Mouse (Mus musculus) myocyte (in vitro differentiated cells): ENCODE measurements around the gene Mxd4. TPM values are rescaled to one million over a fixed set of nuclear protein-coding genes. Genes with fewer than 3 reads are reported as not detected.

Experiments
- H3K27me3 ChIP-seq: one replicate; pipeline ENCODE4 v1.6.1; 2011; ENCODE audit not compliant: control insufficient read depth, insufficient read depth, insufficient read length
- H3K36me3 ChIP-seq: one replicate; pipeline ENCODE4 v1.6.1; 2011; ENCODE audit not compliant: control insufficient read depth, insufficient read depth
- H3K4me2 ChIP-seq: one replicate; pipeline ENCODE4 v1.6.1; 2011; ENCODE audit warnings: low read depth, control low read depth
- H3K4me3 ChIP-seq: one replicate; pipeline ENCODE4 v1.5.1; 2011; ENCODE audit warnings: mild to moderate bottlenecking, control low read depth, moderate library complexity
- H3K79me2 ChIP-seq: one replicate; pipeline ENCODE4 v1.6.1; 2011; ENCODE audit not compliant: control insufficient read depth, insufficient read depth
- H3ac ChIP-seq: one replicate; pipeline ENCODE4 v1.6.1; 2011; ENCODE audit not compliant: control insufficient read depth, insufficient read length
- CEBPB ChIP-seq: IDR thresholded peaks from 2 replicates; pipeline ENCODE4 v1.6.1; 2011; ENCODE audit warnings: mild to moderate bottlenecking, moderate library complexity; ENCODE audit not compliant: poor library complexity, insufficient read depth, severe bottlenecking
- E2F4 ChIP-seq: IDR thresholded peaks from one replicate; pipeline ENCODE4 v1.6.1; 2011; ENCODE audit warnings: mild to moderate bottlenecking, control low read depth, moderate library complexity; ENCODE audit not compliant: insufficient read depth
- MAX ChIP-seq: IDR thresholded peaks from one replicate; pipeline ENCODE4 v1.6.1; 2011; ENCODE audit warnings: low read depth, mild to moderate bottlenecking, control low read depth
- MYOD1 ChIP-seq, 3 experiments: IDR thresholded peaks; one replicate each; pipeline ENCODE4 v1.6.1; 2011; ENCODE audit warnings: control low read depth in 2 of 3, low read depth in 2 of 3, mild to moderate bottlenecking in 2 of 3, moderate library complexity in 1 of 3; ENCODE audit not compliant: insufficient read length in 2 of 3, control insufficient read depth in 1 of 3
- MYOG ChIP-seq, 3 experiments: IDR thresholded peaks; one replicate each; pipeline ENCODE4 v1.6.1; 2011; ENCODE audit warnings: control low read depth in 2 of 3, low read depth in 2 of 3, mild to moderate bottlenecking in 2 of 3; ENCODE audit not compliant: insufficient read length in 2 of 3, control insufficient read depth in 1 of 3, insufficient read depth in 1 of 3
- POLR2A ChIP-seq: IDR thresholded peaks from one replicate; pipeline ENCODE4 v1.6.1; 2011; ENCODE audit warnings: low read depth, mild to moderate bottlenecking, control low read depth, moderate library complexity; ENCODE audit not compliant: insufficient read length
- POLR2AphosphoS2 ChIP-seq: IDR thresholded peaks from one replicate; pipeline ENCODE4 v1.6.1; 2011; ENCODE audit warnings: low read depth, control low read depth; ENCODE audit not compliant: insufficient read length
- REST ChIP-seq: IDR thresholded peaks from one replicate; pipeline ENCODE4 v1.6.1; 2011; ENCODE audit warnings: mild to moderate bottlenecking, control low read depth, moderate library complexity; ENCODE audit not compliant: insufficient read depth, insufficient read length
- SRF ChIP-seq: IDR thresholded peaks from one replicate; pipeline ENCODE4 v1.6.1; 2011; ENCODE audit warnings: low read depth; ENCODE audit not compliant: control insufficient read depth, insufficient read length
- TCF12 ChIP-seq: IDR thresholded peaks from one replicate; pipeline ENCODE4 v1.6.1; 2011; ENCODE audit warnings: mild to moderate bottlenecking, control low read depth; ENCODE audit not compliant: poor library complexity, insufficient read depth, severe bottlenecking
- TCF3 ChIP-seq: IDR thresholded peaks from one replicate; pipeline ENCODE4 v1.6.1; 2011; ENCODE audit warnings: low read depth, control low read depth; ENCODE audit not compliant: insufficient read length
- USF1 ChIP-seq: IDR thresholded peaks from one replicate; pipeline ENCODE4 v1.6.1; 2011; ENCODE audit warnings: low read depth, mild to moderate bottlenecking, control low read depth, moderate library complexity
- polyA plus RNA-seq: library from polyadenylated mRNA; unstranded; fragments of >200 nt; fragmentation: generic; extraction: Trizol; gene quantifications from one replicate; pipeline ENCODE4 v1.2.1, GENCODE M21; 2012; ENCODE audit warnings: missing spikeins

The Mxd4 gene
- polyA plus RNA-seq, 1 experiment: 26.4 TPM

- Histone ChIP-seq H3K79me2 (no peaks in the 10 kb centered on the region), H3K4me2 (no peak overlapping the region), H3ac (no peak overlapping the region), H3K4me3 (no peak overlapping the region), H3K36me3 (no peaks in the 10 kb centered on the region), H3K27me3 (no peaks in the 10 kb centered on the region)
- no peak for TF ChIP-seq MAX
- no peak for TF ChIP-seq SRF
Measured at GRCm38 (mm10) chr5:34183156-34183880, 4.2 kb downstream of the Mxd4 start.

DNA sequence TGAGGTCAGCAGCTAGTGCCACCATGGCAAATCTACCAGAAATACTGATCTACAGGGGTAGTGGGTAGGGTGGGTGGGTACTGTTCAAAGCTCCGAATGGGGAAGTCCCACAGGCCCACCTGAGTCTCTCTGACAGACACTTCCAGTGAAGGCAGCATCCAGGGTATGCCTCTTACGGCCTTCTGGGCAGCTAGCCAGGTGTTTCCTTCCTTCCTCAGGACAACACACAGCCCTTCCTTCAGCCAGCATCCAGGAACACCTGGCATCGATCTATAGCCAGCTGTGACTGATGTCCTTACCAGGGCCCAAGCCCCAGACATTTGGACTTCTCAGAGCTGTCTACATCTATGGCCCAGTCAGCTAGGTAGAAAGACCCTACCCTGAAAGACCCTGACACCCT lies 5.0 kb downstream of the Mxd4 start:
- no peaks in the 10 kb centered on the region for H3K27me3 ChIP-seq
- no peak overlapping the region for H3K4me3 ChIP-seq
- no peak overlapping the region for H3ac ChIP-seq
- no peaks in the 10 kb centered on the region for H3K36me3 ChIP-seq
- no peaks in the 10 kb centered on the region for H3K79me2 ChIP-seq
- H3K4me2 ChIP-seq: no peak overlapping the region
- no peak for TF ChIP-seq POLR2A
- TF ChIP-seq MYOG (IDR thresholded peaks at IDR 0.05; ENCODE audit: control insufficient read depth in 1 of 3, insufficient read depth in 1 of 3, insufficient read length in 2 of 3, low read depth in 2 of 3): no peak
- no peak for TF ChIP-seq REST
- no peak for TF ChIP-seq TCF3
- TF ChIP-seq E2F4: no peak
- no peak for TF ChIP-seq CEBPB
- TF ChIP-seq MAX: no peak
- no peak for TF ChIP-seq POLR2AphosphoS2
- TF ChIP-seq SRF: no peak
- TF ChIP-seq TCF12: no peak
- TF ChIP-seq MYOD1 (IDR thresholded peaks at IDR 0.05; ENCODE audit: control insufficient read depth in 1 of 3, insufficient read length in 2 of 3, low read depth in 2 of 3): no peak
- TF ChIP-seq USF1: no peak

- Histone ChIP-seq H3ac (no peak overlapping the region), H3K27me3 (no peaks in the 10 kb centered on the region), H3K79me2 (no peaks in the 10 kb centered on the region), H3K4me3 (no peak overlapping the region), H3K4me2 (no peak overlapping the region), H3K36me3 (no peaks in the 10 kb centered on the region)
- no peak for TF ChIP-seq POLR2A
- no peak for TF ChIP-seq POLR2AphosphoS2
- TF ChIP-seq USF1: no peak
- no peak for TF ChIP-seq REST
- no peak for TF ChIP-seq MYOG (IDR thresholded peaks at IDR 0.05; ENCODE audit: control insufficient read depth in 1 of 3, insufficient read depth in 1 of 3, insufficient read length in 2 of 3, low read depth in 2 of 3)
- TF ChIP-seq CEBPB: no peak
- no peak for TF ChIP-seq MYOD1 (IDR thresholded peaks at IDR 0.05; ENCODE audit: control insufficient read depth in 1 of 3, insufficient read length in 2 of 3, low read depth in 2 of 3)
- no peak for TF ChIP-seq E2F4
- no peak for TF ChIP-seq SRF
- TF ChIP-seq TCF12: no peak
- TF ChIP-seq TCF3: no peak
- no peak for TF ChIP-seq MAX
Measured at GRCm38 (mm10) chr5:34177821-34178220, 9.7 kb downstream of the Mxd4 start.

DNA sequence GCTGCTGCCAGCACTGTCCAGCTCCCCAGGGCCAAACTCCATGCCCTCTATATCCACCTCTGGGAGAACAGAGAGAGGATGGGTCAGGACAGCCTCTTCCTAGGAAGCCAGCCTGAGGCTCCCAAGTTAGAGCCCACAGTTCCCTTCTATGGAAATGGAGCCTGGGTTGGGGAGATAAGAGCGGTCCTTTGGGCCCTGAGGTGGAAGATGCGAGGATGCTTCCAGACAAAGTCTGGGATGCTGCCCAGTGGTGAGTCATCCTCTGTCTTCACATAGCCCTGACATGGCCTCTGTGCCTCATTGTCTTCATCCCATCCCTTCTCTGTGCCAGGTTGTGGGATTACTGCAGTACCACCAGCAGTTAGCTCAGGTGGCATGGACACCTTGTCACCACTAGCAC lies 10.4 kb downstream of the Mxd4 start:
- Histone ChIP-seq H3K27me3 (no peaks in the 10 kb centered on the region), H3K4me3 (no peak overlapping the region), H3K36me3 (no peaks in the 10 kb centered on the region), H3K4me2 (no peak overlapping the region), H3ac (no peak overlapping the region), H3K79me2 (no peaks in the 10 kb centered on the region)
- TF ChIP-seq TCF3: no peak
- no peak for TF ChIP-seq USF1
- TF ChIP-seq SRF: no peak
- TF ChIP-seq TCF12: no peak

DNA sequence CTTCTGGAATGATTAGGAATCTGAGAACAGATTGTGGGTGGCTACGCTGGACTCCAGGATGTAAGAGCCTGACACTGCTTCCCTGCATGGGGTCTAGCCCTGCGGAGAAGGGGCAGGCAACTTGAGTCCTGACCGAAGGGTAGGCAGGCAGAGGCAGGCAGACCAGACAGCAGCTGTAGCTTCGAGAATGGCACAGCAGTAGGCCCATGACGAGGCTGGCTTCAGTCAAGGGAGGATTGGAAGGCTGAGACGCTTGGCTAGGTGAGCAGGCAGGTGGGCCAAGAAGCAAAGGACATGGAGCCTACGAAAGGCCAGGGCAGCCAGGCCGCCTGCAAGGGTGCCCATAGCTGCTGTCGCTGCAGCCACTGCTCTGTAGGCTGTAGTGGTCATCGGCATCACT lies 10.8 kb downstream of the Mxd4 start:
- no peak overlapping the region for H3ac ChIP-seq
- no peaks in the 10 kb centered on the region for H3K79me2 ChIP-seq
- no peak overlapping the region for H3K4me3 ChIP-seq
- H3K27me3 ChIP-seq: no peaks in the 10 kb centered on the region
- no peak overlapping the region for H3K4me2 ChIP-seq
- no peak for TF ChIP-seq POLR2AphosphoS2
- no peak for TF ChIP-seq CEBPB
- no peak for TF ChIP-seq USF1
- TF ChIP-seq TCF3: no peak
- no peak for TF ChIP-seq POLR2A
- no peak for TF ChIP-seq MYOD1 (IDR thresholded peaks at IDR 0.05; ENCODE audit: control insufficient read depth in 1 of 3, insufficient read length in 2 of 3, low read depth in 2 of 3)
- no peak for TF ChIP-seq SRF
- TF ChIP-seq REST: no peak
- no peak for TF ChIP-seq MAX
- no peak for TF ChIP-seq E2F4
- TF ChIP-seq TCF12: no peak
- TF ChIP-seq MYOG (IDR thresholded peaks at IDR 0.05; ENCODE audit: control insufficient read depth in 1 of 3, insufficient read depth in 1 of 3, insufficient read length in 2 of 3, low read depth in 2 of 3): no peak
- H3K36me3 ChIP-seq: no peaks in the 10 kb centered on the region
